Mouse (Mus musculus) C2C12 (cell line): ENCODE data around the gene Nxpe4. TPM values are rescaled to one million over a fixed set of nuclear protein-coding genes. Genes with fewer than 3 reads are reported as not detected.

ENCODE experiments used
- H3K27me3 ChIP-seq: one replicate; pipeline ENCODE4 v1.6.1; 2011; ENCODE audit not compliant: control insufficient read depth, insufficient read depth, insufficient read length
- H3K36me3 ChIP-seq: one replicate; pipeline ENCODE4 v1.6.1; 2011; ENCODE audit not compliant: control insufficient read depth, insufficient read depth
- H3K4me3 ChIP-seq: one replicate; pipeline ENCODE4 v1.5.1; 2011; ENCODE audit warnings: mild to moderate bottlenecking, control low read depth; ENCODE audit not compliant: poor library complexity, insufficient read depth, severe bottlenecking
- H3K79me2 ChIP-seq: one replicate; pipeline ENCODE4 v1.6.1; 2011; ENCODE audit not compliant: control insufficient read depth, insufficient read depth
- H3K79me3 ChIP-seq: one replicate; pipeline ENCODE4 v1.6.1; 2011; ENCODE audit warnings: low read depth, control low read depth
- H3ac ChIP-seq: one replicate; pipeline ENCODE3; 2011; ENCODE audit warnings: low read depth; ENCODE audit not compliant: control insufficient read depth, insufficient read length
- CEBPB ChIP-seq: IDR thresholded peaks from one replicate; pipeline ENCODE4 v1.6.1; 2011; ENCODE audit warnings: low read depth, mild to moderate bottlenecking, control low read depth, moderate library complexity
- CTCF ChIP-seq: IDR thresholded peaks from one replicate; pipeline ENCODE4 v1.5.1; 2011; ENCODE audit not compliant: control insufficient read depth, insufficient read depth, insufficient read length
- FOSL1 ChIP-seq: IDR thresholded peaks from one replicate; pipeline ENCODE4 v1.8.0; 2011; ENCODE audit warnings: mild to moderate bottlenecking, low read length; ENCODE audit not compliant: poor library complexity, insufficient read depth, severe bottlenecking
- MAX ChIP-seq: IDR thresholded peaks from one replicate; pipeline ENCODE4 v1.6.1; 2011; ENCODE audit warnings: mild to moderate bottlenecking, control low read depth
- MYOD1 ChIP-seq: IDR thresholded peaks from one replicate; pipeline ENCODE4 v1.6.1; 2011; ENCODE audit warnings: low read depth; ENCODE audit not compliant: control insufficient read depth, insufficient read length
- MYOG ChIP-seq: IDR thresholded peaks from one replicate; pipeline ENCODE4 v1.6.1; 2011; ENCODE audit not compliant: control insufficient read depth, insufficient read length; ENCODE audit errors: extremely low read depth
- USF1 ChIP-seq: IDR thresholded peaks from one replicate; pipeline ENCODE4 v1.6.1; 2011; ENCODE audit warnings: low read depth, mild to moderate bottlenecking, control low read depth, moderate library complexity
- polyA plus RNA-seq: library from polyadenylated mRNA; unstranded; fragments of >200 nt; fragmentation: generic; extraction: Trizol; gene quantifications from one replicate; pipeline ENCODE4 v1.2.1, GENCODE M21; 2012; ENCODE audit warnings: missing spikeins

Gene Nxpe4
- polyA plus RNA-seq, 1 experiment: 0.02 TPM

- Histone ChIP-seq H3K79me3 (no peaks in the 10 kb centered on the region), H3K4me3 (no peak overlapping the region), H3K36me3 (no peaks in the 10 kb centered on the region), H3K79me2 (no peaks in the 10 kb centered on the region), H3ac (no peak overlapping the region), H3K27me3 (no peaks in the 10 kb centered on the region)
- TF ChIP-seq CTCF (no peak), USF1 (no peak), FOSL1 (no peak), CEBPB (no peak), MAX (no peak), MYOG (no peak), MYOD1 (no peak)
Observed at GRCm38 (mm10) chr9:48315825-48316224, 154.0 kb downstream of the Nxpe4 start.

GRCm38 (mm10) chr9:48326338-48326737 lies 164.5 kb downstream of the Nxpe4 start:
- no peak overlapping the region for H3ac ChIP-seq
- H3K36me3 ChIP-seq: no peaks in the 10 kb centered on the region
- H3K79me3 ChIP-seq: no peaks in the 10 kb centered on the region
- H3K79me2 ChIP-seq: no peaks in the 10 kb centered on the region
- TF ChIP-seq USF1 (no peak), CTCF (no peak), FOSL1 (no peak), CEBPB (no peak), MYOG (no peak), MAX (no peak), MYOD1 (no peak)
- H3K27me3 ChIP-seq: no peaks in the 10 kb centered on the region
- H3K4me3 ChIP-seq: no peak overlapping the region

DNA sequence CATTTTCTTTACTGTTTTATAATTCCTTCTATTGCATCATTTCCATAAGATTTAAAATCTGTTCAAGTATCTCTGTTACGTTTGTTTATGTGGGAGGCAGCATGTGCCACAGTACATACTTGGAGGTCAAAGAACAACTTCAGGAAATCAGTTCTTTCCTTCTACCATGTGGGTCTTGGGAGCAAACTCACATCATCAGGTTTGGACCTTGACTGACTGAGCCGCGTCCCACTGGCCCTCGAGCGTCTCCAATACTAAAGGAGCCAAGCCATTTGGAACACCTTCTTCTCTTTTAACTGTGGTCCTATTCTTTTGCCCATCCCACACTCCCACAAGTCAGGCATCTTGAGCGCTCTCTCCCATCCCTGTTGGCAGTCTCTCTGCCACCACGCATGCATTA lies 167.8 kb downstream of the Nxpe4 start:
- TF ChIP-seq MYOG (no peak), FOSL1 (no peak), USF1 (no peak), MYOD1 (no peak), CEBPB (no peak), MAX (no peak), CTCF (no peak)

GRCm38 (mm10) chr9:48338783-48339455 lies 177.1 kb downstream of the Nxpe4 start:
- H3K4me3 ChIP-seq: no peak overlapping the region
- no peaks in the 10 kb centered on the region for H3K36me3 ChIP-seq
- no peaks in the 10 kb centered on the region for H3K79me3 ChIP-seq
- no peaks in the 10 kb centered on the region for H3K27me3 ChIP-seq
- no peaks in the 10 kb centered on the region for H3K79me2 ChIP-seq
- H3ac ChIP-seq: no peak overlapping the region
- no peak for TF ChIP-seq USF1
- TF ChIP-seq MYOD1: no peak
- no peak for TF ChIP-seq MYOG
- no peak for TF ChIP-seq CEBPB
- TF ChIP-seq CTCF: no peak
- TF ChIP-seq MAX: no peak

More for the DNA sequence above, 167.8 kb downstream of the Nxpe4 start:
- H3K79me2 ChIP-seq: no peaks in the 10 kb centered on the region
- no peaks in the 10 kb centered on the region for H3K79me3 ChIP-seq
- H3K4me3 ChIP-seq: no peak overlapping the region
- no peak overlapping the region for H3ac ChIP-seq
- no peaks in the 10 kb centered on the region for H3K36me3 ChIP-seq
- H3K27me3 ChIP-seq: no peaks in the 10 kb centered on the region

- no peak for TF ChIP-seq MYOG
- no peak for TF ChIP-seq MYOD1
- TF ChIP-seq MAX: no peak
- no peak for TF ChIP-seq FOSL1
- no peak for TF ChIP-seq USF1
- TF ChIP-seq CTCF: no peak
- TF ChIP-seq CEBPB: no peak
- Histone ChIP-seq H3K36me3 (no peaks in the 10 kb centered on the region), H3K79me2 (no peaks in the 10 kb centered on the region), H3ac (no peak overlapping the region), H3K4me3 (no peak overlapping the region), H3K79me3 (no peaks in the 10 kb centered on the region), H3K27me3 (no peaks in the 10 kb centered on the region)
Observed at GRCm38 (mm10) chr9:48339563-48339962, 177.7 kb downstream of the Nxpe4 start.

- no peak overlapping the region for H3ac ChIP-seq
- no peaks in the 10 kb centered on the region for H3K27me3 ChIP-seq
- H3K4me3 ChIP-seq: no peak overlapping the region
- H3K79me2 ChIP-seq: no peaks in the 10 kb centered on the region
- TF ChIP-seq FOSL1: no peak
- TF ChIP-seq USF1: no peak
- TF ChIP-seq MYOG: no peak
- TF ChIP-seq MYOD1: no peak
- no peak for TF ChIP-seq CTCF
- TF ChIP-seq CEBPB: no peak
- TF ChIP-seq MAX: no peak
- no peaks in the 10 kb centered on the region for H3K79me3 ChIP-seq
- no peaks in the 10 kb centered on the region for H3K36me3 ChIP-seq
Observed at GRCm38 (mm10) chr9:48340708-48341380, 179.0 kb downstream of the Nxpe4 start.
